Mouse (Mus musculus): Measurements from ENCODE around the gene Stx1a. TPM values are rescaled to one million over a fixed set of nuclear protein-coding genes. Genes with fewer than 3 reads are reported as not detected.

Stx1a gene
- total RNA-seq, 4 experiments from 2014 or later: 0.88 to 2.4 (median 1.2) TPM

DNA sequence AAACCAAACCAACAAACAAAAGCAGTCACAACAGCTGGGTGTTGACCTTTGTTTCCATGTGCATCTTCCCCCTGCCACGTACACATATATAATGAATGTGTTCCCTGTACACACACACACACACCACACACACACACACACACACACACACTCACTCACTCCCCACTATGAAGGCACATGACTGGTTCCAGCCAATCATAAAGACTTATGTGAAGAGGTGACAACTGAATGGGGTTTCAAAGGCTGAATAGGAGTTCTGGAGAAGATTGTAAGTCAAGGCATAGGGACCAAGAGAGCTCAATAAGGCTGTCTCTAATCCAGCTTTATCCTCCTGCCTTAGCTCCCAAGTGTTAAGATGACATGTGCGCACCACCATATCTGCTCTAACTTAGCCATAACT lies 56.3 kb downstream of the Stx1a start:
- no peak for DNase-seq (ENCODE audit: low spot score)

DNA sequence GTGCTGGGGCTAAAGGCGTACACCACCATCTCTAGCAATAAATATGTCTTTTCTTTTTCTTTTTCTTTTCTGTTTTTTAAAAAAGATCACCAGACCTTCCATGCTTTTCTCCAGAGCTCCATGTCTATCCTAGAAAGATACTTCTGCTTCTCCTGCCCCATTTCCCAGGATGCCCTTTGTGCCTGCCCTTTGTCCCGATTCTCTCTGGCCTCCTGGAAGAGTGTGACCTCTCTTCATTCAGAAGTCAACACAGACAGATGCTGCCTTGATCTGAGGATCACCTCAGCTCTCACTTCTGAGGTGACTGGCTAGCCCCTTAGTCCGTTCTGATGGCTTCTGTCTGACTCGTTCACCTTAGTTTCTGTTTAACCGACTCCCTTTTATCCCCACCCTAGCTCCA lies 57.3 kb downstream of the Stx1a start:
- DNase-seq (ENCODE audit: low spot score): no peak

DNA sequence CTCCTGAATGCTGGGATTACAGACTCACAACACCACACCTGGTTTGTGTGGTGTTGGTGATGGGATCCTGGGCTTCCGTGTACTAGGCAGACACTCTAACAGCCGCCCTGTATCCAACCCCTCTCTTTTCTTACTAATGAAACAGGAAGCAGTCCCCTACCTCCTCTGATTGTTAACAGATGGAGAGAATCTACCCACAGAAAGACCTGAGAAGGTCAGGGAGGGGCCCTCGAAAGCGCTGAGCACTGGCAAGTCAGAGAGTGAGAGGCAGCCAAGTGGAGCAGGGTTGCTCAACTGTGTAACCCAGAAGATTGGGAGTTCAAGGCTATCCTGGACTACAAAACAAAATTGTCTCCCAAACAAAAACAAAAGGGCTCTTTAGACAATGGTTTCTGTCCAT lies 63.6 kb downstream of the Stx1a start:
- no peak for DNase-seq (ENCODE audit: low spot score)

DNA sequence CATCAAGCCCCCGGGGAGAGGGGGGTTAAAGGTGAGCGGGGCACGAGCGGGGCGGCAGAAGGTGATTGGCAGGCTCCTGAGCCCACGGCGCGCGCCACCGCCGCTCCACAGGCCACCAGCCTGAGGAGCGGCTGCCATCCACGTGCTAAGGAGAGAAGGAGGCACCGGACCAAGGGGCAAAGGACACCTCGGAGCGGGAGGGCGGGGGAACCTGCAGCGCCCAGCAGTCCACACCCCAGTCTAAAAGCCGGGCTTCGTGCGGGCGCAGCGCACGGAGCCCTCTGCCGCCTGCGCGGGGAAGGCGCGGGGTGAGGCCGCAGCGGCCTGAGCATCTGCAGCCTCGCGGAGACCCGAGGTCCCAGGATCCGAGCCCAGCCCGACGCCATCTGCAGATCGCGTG lies 66.4 kb downstream of the Stx1a start, which contains the start of gene Mlxipl:
Gene Mlxipl (plus strand): TSS at position 238 of the 400 bp plus-strand sequence.
- no peak for DNase-seq (ENCODE audit: low spot score)

Other genes with a start within 250 kb of the Stx1a start
- not detected for gene Tmem270, start 116.7 kb upstream of the Stx1a start, total RNA-seq (2022)
- not detected for gene Cldn13, start 108.0 kb upstream of the Stx1a start, total RNA-seq (2022)
- gene Mettl27, start 91.1 kb upstream of the Stx1a start, total RNA-seq (2022): 10 to 100 TPM in 1 of 4 experiments, 1 to 10 TPM in 3; 6.3 to 11.9 (median 7.9) TPM
- not detected for gene Cldn4, start 76.5 kb upstream of the Stx1a start, total RNA-seq (2022)
- gene Cldn3, start 37.3 kb upstream of the Stx1a start, total RNA-seq (2022): under 1 TPM in 1 of 4 experiments, not detected in 3; 0.28 TPM
- gene Abhd11, start 14.3 kb upstream of the Stx1a start, total RNA-seq (2022): 10 to 100 TPM; 67.0 to 71.0 (median 70.2) TPM
- 10 to 100 TPM; 43.8 to 49.3 (median 45.5) TPM for gene Dnajc30, start 40.7 kb downstream of the Stx1a start, total RNA-seq (2022)
- gene Bud23, start 41.5 kb downstream of the Stx1a start, total RNA-seq (2022): 10 to 100 TPM; 18.0 to 31.3 (median 23.7) TPM
- under 1 TPM; 0.37 to 0.57 (median 0.47) TPM for gene Vps37d, start 54.8 kb downstream of the Stx1a start, total RNA-seq (2022)
- gene Mlxipl, start 66.4 kb downstream of the Stx1a start, total RNA-seq (2022): 10 to 100 TPM; 18.0 to 39.9 (median 21.3) TPM
- 10 to 100 TPM in 3 of 4 experiments, 1 to 10 TPM in 1; 9.6 to 14.0 (median 10.7) TPM for gene Tbl2, start 126.2 kb downstream of the Stx1a start, total RNA-seq (2022)
- 10 to 100 TPM; 39.8 to 47.6 (median 44.6) TPM for gene Bcl7b, start 144.8 kb downstream of the Stx1a start, total RNA-seq (2022)
- 10 to 100 TPM; 40.4 to 48.7 (median 43.6) TPM for gene Baz1b, start 163.8 kb downstream of the Stx1a start, total RNA-seq (2022)
- 1 to 10 TPM; 1.3 to 1.9 (median 1.6) TPM for gene Fzd9, start 227.7 kb downstream of the Stx1a start, total RNA-seq (2022)

Data from heart, adult 8-10 months (tissue).